In the genomic region with DNA sequence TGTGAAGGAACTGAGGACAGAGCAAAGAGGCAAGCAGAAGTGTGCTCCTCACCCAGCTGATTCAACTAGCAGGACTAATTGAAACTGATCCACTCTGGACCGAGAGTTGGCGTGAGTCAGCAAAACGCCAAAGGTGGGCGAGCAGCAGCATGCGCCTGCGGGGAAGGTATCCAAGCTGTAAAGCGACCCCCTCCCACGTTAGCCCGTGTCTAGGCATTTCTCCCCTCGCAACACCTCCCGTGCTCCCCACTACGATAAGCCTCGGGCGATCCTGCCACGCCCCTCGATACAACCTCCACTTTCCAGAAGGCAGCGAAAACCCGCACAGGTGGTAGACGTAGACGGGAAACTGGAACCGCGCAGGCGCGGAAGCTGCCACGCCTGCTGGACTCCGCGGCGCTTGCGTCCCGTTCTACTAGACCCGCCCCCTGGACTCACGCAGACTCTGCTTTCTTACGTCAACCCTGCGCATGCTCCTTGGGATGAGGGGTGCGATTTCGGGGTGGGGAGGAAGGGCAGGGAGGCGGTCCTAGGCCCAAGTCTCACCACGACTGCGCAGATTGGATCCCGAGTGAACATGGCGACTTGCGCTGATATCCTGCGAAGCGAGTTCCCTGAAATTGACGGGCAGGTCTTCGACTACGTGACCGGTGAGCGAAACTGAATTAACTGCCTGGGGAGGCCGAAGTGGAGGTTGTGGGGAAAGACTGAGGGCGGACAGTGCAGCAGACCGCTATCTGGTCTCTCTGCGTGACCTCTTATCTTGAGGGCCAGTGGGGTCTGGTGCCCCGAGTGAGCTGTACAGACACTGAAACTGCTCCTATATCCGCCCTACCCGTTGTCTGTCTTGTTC, we compare ENCODE assay signal across 1 mouse cellular context.
A peak's percentile ranks its signal among the peaks of the same experiment; 100 is the strongest.
TF ChIP-seq lines count a peak whose summit lies in the region.

A gene (plus strand): TSS at position 482 of the 853 bp plus-strand sequence.

TF ChIP-seq in CH12.LX, 34 proteins besides CTCF, POLR2A, EP300 and RAD21 (continued from another document):
- TF ChIP-seq MAZ (IDR thresholded peaks at IDR 0.05; ENCODE audit: low read depth, low read length): peak; percentile 54; the same call in 1 of the 2 replicates
- TF ChIP-seq ZC3H11A (IDR thresholded peaks at IDR 0.05; ENCODE audit: low read depth, low read length): no peak
- TF ChIP-seq HCFC1 (IDR thresholded peaks at IDR 0.05; ENCODE audit: low read depth, low read length): peak; percentile 83
- TF ChIP-seq ETS1 (conservative IDR thresholded peaks at IDR 0.05; ENCODE audit: low read depth, low read length): peak; percentile 11; the same call in 1 of the 2 replicates
- peak; percentile 79 for TF ChIP-seq TBP (conservative IDR thresholded peaks at IDR 0.05; ENCODE audit: low read depth, low read length)
- no peak for TF ChIP-seq UBTF (IDR thresholded peaks at IDR 0.05; ENCODE audit: low read depth, low read length)
- TF ChIP-seq JUN (IDR thresholded peaks at IDR 0.05; ENCODE audit: insufficient read depth, low read depth, low read length): peak; percentile 19; the same call in 1 of the 2 replicates
- TF ChIP-seq SIN3A (IDR thresholded peaks at IDR 0.05; ENCODE audit: low read length): peak; percentile 99
- TF ChIP-seq TCF12 (IDR thresholded peaks at IDR 0.05; ENCODE audit: low read depth, low read length): peak; percentile 86
- no peak for TF ChIP-seq USF1 (IDR thresholded peaks at IDR 0.05; ENCODE audit: low read depth, low read length)
- TF ChIP-seq E2F4 (IDR thresholded peaks at IDR 0.05; ENCODE audit: insufficient replicate concordance, low read depth, low read length): no peak
- TF ChIP-seq BHLHE40 (IDR thresholded peaks at IDR 0.05; ENCODE audit: low read depth, low read length): peak; percentile 49; the same call in 1 of the 2 replicates
- peak; percentile 93 for TF ChIP-seq POLR2AphosphoS2 (IDR thresholded peaks at IDR 0.05; ENCODE audit: low read depth, low read length)
- TF ChIP-seq SMC3 (IDR thresholded peaks at IDR 0.05; ENCODE audit: low read depth, low read length): peak; percentile 7; the same call in 1 of the 2 replicates
- TF ChIP-seq IRF4 (IDR thresholded peaks at IDR 0.05; ENCODE audit: low read depth, low read length): no peak; the same call in none of the 2 replicates
- TF ChIP-seq MXI1 (IDR thresholded peaks at IDR 0.05; ENCODE audit: low read depth, low read length): peak; percentile 97
- TF ChIP-seq MAX (IDR thresholded peaks at IDR 0.05; ENCODE audit: low read length): peak; percentile 80
- 0 out of 2 replicates have a peak, but pooled peaks have one; percentile 48 for TF ChIP-seq CHD1 (IDR thresholded peaks at IDR 0.05; ENCODE audit: low read depth, low read length)
- peak; percentile 86 for TF ChIP-seq ELF1 (IDR thresholded peaks at IDR 0.05; ENCODE audit: low read depth, low read length)
- TF ChIP-seq MYC (IDR thresholded peaks at IDR 0.05; ENCODE audit: low read depth, low read length): peak; percentile 88
- 0 out of 2 replicates have a peak, but pooled peaks have one; percentile 8 for TF ChIP-seq JUND (conservative IDR thresholded peaks at IDR 0.05; ENCODE audit: low read depth, low read length)
- TF ChIP-seq KAT2A (IDR thresholded peaks at IDR 0.05; ENCODE audit: insufficient replicate concordance, low read length): 0 out of 2 replicates have a peak, but pooled peaks have one; percentile 60
TF ChIP-seq in CH12.LX: peak in this region for 23.
